Comparison of ENCODE assay signal across 8 mouse cellular contexts in the genomic region with DNA sequence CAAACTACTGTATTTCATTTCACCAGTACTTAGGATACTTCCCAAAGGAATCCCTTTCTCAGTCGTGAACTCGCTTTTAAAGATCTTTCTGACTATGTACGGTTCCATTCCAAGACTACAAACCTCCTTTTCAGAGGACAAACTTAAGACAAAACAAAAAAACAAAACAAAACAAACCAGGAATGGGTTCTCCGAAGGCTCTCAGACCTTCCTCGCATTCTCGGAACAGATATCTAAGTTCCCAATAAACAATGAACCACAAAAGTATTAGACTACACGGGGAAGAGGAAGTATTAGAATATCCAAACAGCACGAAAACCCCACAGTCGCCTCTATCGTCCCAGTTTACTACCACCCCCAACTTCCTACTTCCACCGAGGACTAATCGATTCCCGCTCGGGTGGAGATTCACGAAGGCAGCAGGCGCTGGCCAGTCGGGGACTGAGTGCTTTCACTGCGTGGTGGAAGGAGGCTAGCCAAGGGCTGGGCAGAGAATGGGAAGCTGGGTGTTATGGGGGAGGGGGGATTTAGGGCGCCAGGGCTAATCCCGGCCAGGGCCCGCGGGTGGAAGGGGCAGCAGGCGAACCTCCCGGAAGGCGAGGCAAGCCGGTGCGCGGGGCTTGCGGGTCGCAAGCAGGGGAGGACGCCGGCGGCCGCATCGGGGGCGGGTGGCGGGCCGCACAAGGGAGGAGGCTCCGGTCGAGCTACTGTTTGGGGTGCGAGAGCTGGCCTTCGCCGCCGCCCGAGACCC. TPM values are rescaled to one million over a fixed set of nuclear protein-coding genes. Genes with fewer than 3 reads are reported as not detected.
DNase-seq lines count a peak whose midpoint lies in the region; ATAC-seq lines count a peak whose summit lies in the region.

No protein-coding gene starts in this region.

- H3K4me3 ChIP-seq in intestine, embryonic 16.5 days (ENCODE audit: low read length): peak overlapping the region; percentile 98
- H3K4me3 ChIP-seq in liver, embryonic 16.5 days (ENCODE audit: low read depth, low read length): peak overlapping the region; percentile 90

- H3K9ac ChIP-seq in intestine, embryonic 16.5 days (ENCODE audit: low read depth, low read length): peak overlapping the region; percentile 89
- peak overlapping the region; percentile 88 for H3K9ac ChIP-seq in liver, embryonic 16.5 days (ENCODE audit: low read depth, low read length)

- peak overlapping the region; percentile 93 for H3K27ac ChIP-seq in intestine, embryonic 16.5 days (ENCODE audit: low read length)
- H3K27ac ChIP-seq in liver, embryonic 16.5 days (ENCODE audit: low read length): peak overlapping the region; percentile 89

- no peaks in the 10 kb centered on the region for H3K9me3 ChIP-seq in intestine, embryonic 16.5 days (ENCODE audit: control insufficient read depth, low read length)
- no peaks in the 10 kb centered on the region for H3K9me3 ChIP-seq in liver, embryonic 16.5 days (replicated peaks; ENCODE audit: control insufficient read depth, low read length)

- WGBS in intestine, embryonic 16.5 days: 2% methylated on average over 39 of the region's 45 CpGs
- 2% methylated on average over 40 of the region's 45 CpGs for WGBS in liver, embryonic 16.5 days (ENCODE audit: insufficient replicate concordance)

- H3K4me1 ChIP-seq in intestine, embryonic 16.5 days (ENCODE audit: control insufficient read depth, insufficient read depth, low read length): peaks cover 5% of the 10 kb centered on the region
- peaks cover 15% of the 10 kb centered on the region for H3K4me1 ChIP-seq in liver, embryonic 16.5 days (ENCODE audit: control insufficient read depth, low read depth, low read length)

- peak; percentile 9 for DNase-seq in ovary, adult 18-20 months (ENCODE audit: low spot score)
- no peak for DNase-seq in ovary, postnatal 14 days (ENCODE audit: low spot score)
- peak; percentile 36 for DNase-seq in c-Kit-positive CD71-positive TER-119-negative erythroid progenitor cells, embryonic 14.5 days (ENCODE audit: low read depth)
- DNase-seq in gastrocnemius, postnatal 14 days: peak; percentile 54
- peak; percentile 8 to 9 for DNase-seq in natural killer cell, adult 2 months (ENCODE audit: low spot score in 2 of 2)

- H3K36me3 ChIP-seq in intestine, embryonic 16.5 days (ENCODE audit: control insufficient read depth, insufficient read depth, low read length): no peaks in the 10 kb centered on the region
- H3K36me3 ChIP-seq in liver, embryonic 16.5 days (ENCODE audit: control insufficient read depth, insufficient read depth): no peaks in the 10 kb centered on the region

- no peaks in the 10 kb centered on the region for H3K27me3 ChIP-seq in intestine, embryonic 16.5 days (replicated peaks; ENCODE audit: control insufficient read depth, insufficient read depth, low read length)
- H3K27me3 ChIP-seq in liver, embryonic 16.5 days (ENCODE audit: control insufficient read depth, insufficient read depth, low read depth, low read length): no peaks in the 10 kb centered on the region

- peak; percentile 8; the same call in 1 of the 2 replicates for ATAC-seq in intestine, embryonic 16.5 days
- peak; percentile 14 for ATAC-seq in liver, embryonic 16.5 days (ENCODE audit: low read depth)
- no peak for ATAC-seq in inflammation-experienced regulatory T-cells, adult 6 months

- peak overlapping the region; percentile 82 for H3K4me2 ChIP-seq in intestine, embryonic 16.5 days (ENCODE audit: low read depth, low read length)
- peak overlapping the region; percentile 100 for H3K4me2 ChIP-seq in liver, embryonic 16.5 days (ENCODE audit: low read depth, low read length)

- intact Hi-C loops in gastrocnemius, postnatal 14 days (cut with DNase I; ENCODE audit: low total_unique reads): loop anchor here (10.0 kb wide), 1 partner anchor 114 kb away; no protein-coding TSS in a partner anchor

RNA-seq across cellular contexts. Expression of gene Fbxl20, which starts 1.5 kb away (rescaled TPM):
- total RNA-seq in gastrocnemius, postnatal 14 days (2021): 10 to 100 TPM in 1 of 2 experiments, 1 to 10 TPM in 1; 8.9 to 12.1 TPM
- polyA plus RNA-seq in intestine, embryonic 16.5 days (2015; fragmentation: Nextera tagmentation; extraction: Ambion mirVana): 12.8 TPM in 2 replicates
- 4.6 and 6.0 TPM in 2 replicates for polyA plus RNA-seq in liver, embryonic 16.5 days (2015; fragmentation: Nextera tagmentation; extraction: Ambion mirVana)
- 1 to 10 TPM; 3.5 to 7.2 (median 7.2) TPM for polyA plus RNA-seq in inflammation-experienced regulatory T-cells, adult 6 months (2017; shearing (Covaris generic))

RNA-seq across cellular contexts. Expression of gene Med1, which starts 44.4 kb away (rescaled TPM):
- 10 to 100 TPM; 23.0 to 24.6 TPM for total RNA-seq in gastrocnemius, postnatal 14 days (2021)
- polyA plus RNA-seq in intestine, embryonic 16.5 days (2015; fragmentation: Nextera tagmentation; extraction: Ambion mirVana): 50.3 and 52.4 TPM in 2 replicates
- 21.1 and 21.5 TPM in 2 replicates for polyA plus RNA-seq in liver, embryonic 16.5 days (2015; fragmentation: Nextera tagmentation; extraction: Ambion mirVana)
- polyA plus RNA-seq in inflammation-experienced regulatory T-cells, adult 6 months (2017; shearing (Covaris generic)): 100 to 1,000 TPM in 1 of 3 experiments, 10 to 100 TPM in 2; 47.0 to 108 (median 55.5) TPM

RNA-seq across cellular contexts. Expression of gene Cdk12, which starts 54.1 kb away (rescaled TPM):
- 10 to 100 TPM; 14.6 to 17.0 TPM for total RNA-seq in gastrocnemius, postnatal 14 days (2021)
- 6.2 and 6.5 TPM in 2 replicates for polyA plus RNA-seq in intestine, embryonic 16.5 days (2015; fragmentation: Nextera tagmentation; extraction: Ambion mirVana)
- 5.5 and 5.7 TPM in 2 replicates for polyA plus RNA-seq in liver, embryonic 16.5 days (2015; fragmentation: Nextera tagmentation; extraction: Ambion mirVana)
- 10 to 100 TPM; 17.0 to 29.1 (median 28.8) TPM for polyA plus RNA-seq in inflammation-experienced regulatory T-cells, adult 6 months (2017; shearing (Covaris generic))
